Mouse (Mus musculus) G1E (cell line): Measurements from ENCODE around the gene N4bp2l1. TPM values are rescaled to one million over a fixed set of nuclear protein-coding genes. Genes with fewer than 3 reads are reported as not detected.

Source experiments
- ATAC-seq: 2 replicates; pipeline ENCODE4 v1.8.0; 2016; ENCODE audit warnings: mild to moderate bottlenecking; ENCODE audit not compliant: insufficient number of reproducible peaks, poor library complexity, low FRiP score, severe bottlenecking; ENCODE audit errors: extremely low read depth
- DNase-seq: peaks from one replicate; pipeline ENCODE4 v3.0.0; 2012; ENCODE audit warnings: low spot score
- H3K27me3 ChIP-seq: 2 replicates; pipeline ENCODE4 v1.6.1; 2012; ENCODE audit warnings: mild to moderate bottlenecking, low read length, inconsistent platforms; ENCODE audit not compliant: insufficient read depth
- H3K36me3 ChIP-seq: replicated peaks from 2 replicates; pipeline ENCODE3; 2012; ENCODE audit warnings: mild to moderate bottlenecking, inconsistent platforms
- H3K4me1 ChIP-seq: 2 replicates; pipeline ENCODE4 v1.6.1; 2012; ENCODE audit warnings: low read depth, low read length, inconsistent platforms, mixed read lengths; ENCODE audit not compliant: insufficient read depth
- H3K4me3 ChIP-seq: 2 replicates; pipeline ENCODE4 v1.5.1; 2012; ENCODE audit warnings: low read depth, mild to moderate bottlenecking, inconsistent platforms, low read length, moderate library complexity, mixed read lengths
- H3K9me3 ChIP-seq: replicated peaks from 2 replicates; pipeline ENCODE4 v1.6.1; 2012; ENCODE audit warnings: inconsistent platforms
- CTCF ChIP-seq: IDR thresholded peaks from 2 replicates; pipeline ENCODE4 v1.5.1; 2012; ENCODE audit warnings: low read depth, low read length, inconsistent platforms, mixed read lengths
- GATA1 ChIP-seq: IDR thresholded peaks from 2 replicates; pipeline ENCODE4 v1.6.1; 2012; ENCODE audit warnings: borderline replicate concordance, low read length, inconsistent platforms, mixed read lengths
- GATA2 ChIP-seq: IDR thresholded peaks from 2 replicates; pipeline ENCODE4 v1.6.1; 2012; ENCODE audit warnings: low read depth, low read length, inconsistent platforms, borderline replicate concordance
- POLR2AphosphoS5 ChIP-seq: IDR thresholded peaks from 2 replicates; pipeline ENCODE4 v1.6.1; 2012; ENCODE audit warnings: low read depth, low read length, inconsistent platforms; ENCODE audit not compliant: insufficient replicate concordance
- TAL1 ChIP-seq: conservative IDR thresholded peaks from 2 replicates; pipeline ENCODE4 v1.6.1; 2012; ENCODE audit warnings: low read depth, low read length, inconsistent platforms, mixed read lengths
- polyA plus RNA-seq: library from polyadenylated mRNA; stranded (reverse); fragments of >175 nt; gene quantifications from 2 replicates; pipeline ENCODE4 v1.2.3, GENCODE M21; 2012
- total RNA-seq, 2 experiments: library from RNA; stranded (forward) in 1 of 2; stranded (reverse) in 1 of 2; fragments of 200-1000 nt in 1 of 2; fragments of >200 nt in 1 of 2; fragmentation: Nextera tagmentation in 1 of 2; gene quantifications; 2 replicates each; pipeline ENCODE4 v1.2.3; 2014 to 2017

Gene N4bp2l1
- total and polyA plus RNA-seq, 3 experiments: 4.0 to 12.0 (median 5.5) TPM

DNA sequence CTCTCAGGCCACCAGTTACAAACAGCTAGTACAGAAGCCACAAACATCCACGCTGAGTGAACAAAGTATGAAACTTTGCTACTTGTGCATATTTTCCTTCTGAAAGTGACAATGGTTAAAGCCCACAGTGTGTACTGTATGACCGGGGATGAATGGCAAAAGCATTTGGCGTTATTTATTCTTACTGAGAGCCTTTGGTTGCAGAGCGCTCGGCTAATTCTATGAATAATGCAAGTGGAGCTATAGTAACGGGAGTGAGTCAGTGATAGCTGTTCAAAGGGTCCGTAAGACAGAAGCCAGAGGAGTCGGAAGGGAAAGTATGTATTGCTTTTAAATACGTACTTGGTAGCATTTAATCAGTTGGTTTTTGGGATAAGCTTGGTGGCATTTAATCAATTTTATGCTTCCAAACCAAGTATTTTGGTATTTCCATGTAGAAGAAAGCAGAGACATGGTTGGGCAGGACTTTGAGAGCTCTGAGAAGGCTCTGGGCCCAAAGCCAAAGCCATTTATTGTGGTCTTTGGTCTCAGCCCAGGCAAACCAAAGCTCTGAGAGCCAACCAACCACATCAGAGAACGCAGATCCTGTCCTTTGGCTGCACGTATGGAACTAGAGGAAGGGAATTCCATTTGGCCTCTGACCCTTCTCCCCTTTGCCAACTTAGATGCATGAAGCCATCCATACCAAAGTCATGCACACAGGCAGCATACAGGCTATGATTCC lies 26.3 kb downstream of the N4bp2l1 start:
- DNase-seq (no peak), ATAC-seq (no peak)
- TF ChIP-seq GATA1: no peak
- no peak for TF ChIP-seq GATA2
- TF ChIP-seq TAL1: no peak
- no peak for TF ChIP-seq POLR2AphosphoS5
- no peak for TF ChIP-seq CTCF
- H3K4me3 ChIP-seq: no peak overlapping the region
- no peaks in the 10 kb centered on the region for H3K27me3 ChIP-seq
- H3K4me1 ChIP-seq: no peaks in the 10 kb centered on the region
- H3K36me3 ChIP-seq: peaks cover 68% of the 10 kb centered on the region
- H3K9me3 ChIP-seq: no peaks in the 10 kb centered on the region

DNA sequence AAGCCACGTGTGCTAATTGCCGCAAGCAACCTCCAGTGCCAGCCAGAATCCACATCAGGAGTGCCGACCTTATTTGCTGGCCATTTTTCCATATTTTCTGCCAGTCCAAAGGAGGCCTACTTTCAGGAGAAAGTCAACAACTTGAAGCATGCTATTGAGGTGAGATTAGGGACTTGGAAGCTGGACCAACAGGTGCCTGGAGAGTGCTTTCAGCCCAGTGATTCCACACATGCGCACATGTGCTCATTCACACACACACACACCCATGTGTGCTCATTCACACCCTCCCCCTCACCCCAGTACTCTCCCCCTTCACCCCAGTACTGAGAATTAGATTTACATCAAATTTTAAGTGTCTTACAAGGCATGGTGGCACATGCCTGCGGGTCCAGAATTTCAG lies 30.0 kb downstream of the N4bp2l1 start:
- Histone ChIP-seq H3K27me3 (no peaks in the 10 kb centered on the region), H3K36me3 (peaks cover 89% of the 10 kb centered on the region), H3K4me1 (no peaks in the 10 kb centered on the region), H3K4me3 (no peak overlapping the region), H3K9me3 (no peaks in the 10 kb centered on the region)
- no peak for TF ChIP-seq CTCF
- no peak for TF ChIP-seq POLR2AphosphoS5
- no peak for TF ChIP-seq GATA2
- no peak for TF ChIP-seq GATA1
- ATAC-seq: no peak
- DNase-seq: no peak

DNA sequence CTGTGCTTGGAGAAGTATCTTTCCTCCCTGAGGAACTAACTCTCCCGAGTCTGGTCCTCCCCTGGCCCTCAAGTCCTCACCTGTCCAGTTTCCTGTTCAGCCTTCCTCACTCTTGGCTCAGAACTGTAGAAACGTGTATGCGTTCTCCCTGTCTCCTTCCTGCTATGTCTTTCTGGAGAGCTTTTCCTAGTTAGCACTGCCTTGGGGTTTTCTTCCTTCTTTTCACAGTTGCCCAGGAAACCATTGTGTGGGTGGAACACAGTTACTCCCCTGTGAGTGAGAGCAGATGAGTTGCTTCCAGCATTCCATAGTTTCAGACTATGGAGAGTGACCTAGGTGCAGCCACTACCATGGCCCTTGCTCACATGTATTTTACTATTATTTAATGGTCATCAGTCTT lies 30.8 kb downstream of the N4bp2l1 start:
- TF ChIP-seq CTCF (no peak), GATA1 (no peak), POLR2AphosphoS5 (no peak), GATA2 (no peak), TAL1 (no peak)
- Histone ChIP-seq H3K4me3 (no peak overlapping the region), H3K27me3 (no peaks in the 10 kb centered on the region), H3K36me3 (peaks cover 94% of the 10 kb centered on the region), H3K9me3 (no peaks in the 10 kb centered on the region), H3K4me1 (no peaks in the 10 kb centered on the region)
- ATAC-seq (no peak), DNase-seq (no peak)

GRCm38 (mm10) chr5:150564426-150564825 lies 32.6 kb downstream of the N4bp2l1 start:
- no peak for ATAC-seq
- peaks cover 95% of the 10 kb centered on the region for H3K36me3 ChIP-seq

GRCm38 (mm10) chr5:150561783-150562182 lies 35.2 kb downstream of the N4bp2l1 start:
- peaks cover 96% of the 10 kb centered on the region for H3K36me3 ChIP-seq
- no peak overlapping the region for H3K4me3 ChIP-seq
- H3K9me3 ChIP-seq: no peaks in the 10 kb centered on the region
- no peak for TF ChIP-seq GATA1
- TF ChIP-seq TAL1: no peak
- no peaks in the 10 kb centered on the region for H3K4me1 ChIP-seq
- no peaks in the 10 kb centered on the region for H3K27me3 ChIP-seq
- no peak for ATAC-seq
- DNase-seq: no peak

More at GRCm38 (mm10) chr5:150564426-150564825, 32.6 kb downstream of the N4bp2l1 start:
- TF ChIP-seq GATA1 (no peak), POLR2AphosphoS5 (no peak), GATA2 (no peak), TAL1 (no peak), CTCF (no peak)
- Histone ChIP-seq H3K4me3 (no peak overlapping the region), H3K4me1 (no peaks in the 10 kb centered on the region), H3K27me3 (no peaks in the 10 kb centered on the region), H3K9me3 (no peaks in the 10 kb centered on the region)
- no peak for DNase-seq

DNA sequence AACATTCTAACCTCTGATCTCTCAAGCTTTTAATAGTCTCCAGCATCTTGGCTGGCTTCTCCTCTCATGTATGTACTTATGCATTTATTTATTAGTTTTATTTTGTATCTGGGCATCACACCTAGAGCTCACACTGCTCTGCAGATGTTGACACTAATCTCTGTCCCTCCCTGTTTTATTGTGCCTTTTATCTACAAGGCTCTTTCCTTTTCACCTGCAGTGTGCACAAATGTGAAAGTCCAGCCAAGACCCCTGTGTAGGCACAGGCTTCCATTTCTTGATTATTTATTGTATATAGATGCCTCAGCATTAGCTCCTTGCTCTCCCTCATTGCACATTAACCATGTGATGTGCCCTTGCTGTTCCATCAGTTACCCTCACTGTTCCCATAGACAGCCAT lies 35.6 kb downstream of the N4bp2l1 start:
- TF ChIP-seq GATA1 (no peak), TAL1 (no peak), GATA2 (no peak), POLR2AphosphoS5 (no peak), CTCF (no peak)
- Histone ChIP-seq H3K9me3 (no peaks in the 10 kb centered on the region), H3K4me1 (no peaks in the 10 kb centered on the region), H3K36me3 (peaks cover 94% of the 10 kb centered on the region), H3K27me3 (no peaks in the 10 kb centered on the region), H3K4me3 (no peak overlapping the region)
- DNase-seq: no peak
- no peak for ATAC-seq

DNA sequence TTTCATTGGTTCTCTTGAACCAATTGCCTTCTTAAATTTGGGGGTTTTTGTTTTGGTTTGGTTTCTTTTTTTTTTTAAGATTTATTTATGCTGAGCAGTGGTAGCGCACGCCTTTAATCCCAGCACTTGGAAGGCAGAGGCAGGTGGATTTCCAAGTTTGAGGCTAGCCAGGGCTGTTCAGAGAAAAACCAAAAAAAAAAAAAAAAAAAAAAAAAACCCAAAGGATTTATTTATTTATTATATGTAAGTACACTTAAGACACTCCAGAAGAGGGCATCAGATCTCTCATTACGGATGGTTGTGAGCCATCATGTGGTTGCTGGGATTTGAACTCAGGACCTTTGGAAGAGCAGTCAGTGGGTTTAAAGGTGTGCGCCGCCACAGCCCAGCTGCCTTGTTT lies 36.1 kb downstream of the N4bp2l1 start:
- Histone ChIP-seq H3K4me3 (no peak overlapping the region), H3K4me1 (no peaks in the 10 kb centered on the region), H3K9me3 (no peaks in the 10 kb centered on the region), H3K27me3 (no peaks in the 10 kb centered on the region), H3K36me3 (peaks cover 90% of the 10 kb centered on the region)
- ATAC-seq (no peak), DNase-seq (no peak)
- TF ChIP-seq GATA2 (no peak), CTCF (no peak), POLR2AphosphoS5 (no peak), TAL1 (no peak), GATA1 (no peak)
